Mouse (Mus musculus): ENCODE measurements around the gene Rufy3. TPM values are rescaled to one million over a fixed set of nuclear protein-coding genes. Genes with fewer than 3 reads are reported as not detected.

Rufy3 gene
- polyA plus RNA-seq, 1 experiment from 2014 or later: 18.8 TPM

DNA sequence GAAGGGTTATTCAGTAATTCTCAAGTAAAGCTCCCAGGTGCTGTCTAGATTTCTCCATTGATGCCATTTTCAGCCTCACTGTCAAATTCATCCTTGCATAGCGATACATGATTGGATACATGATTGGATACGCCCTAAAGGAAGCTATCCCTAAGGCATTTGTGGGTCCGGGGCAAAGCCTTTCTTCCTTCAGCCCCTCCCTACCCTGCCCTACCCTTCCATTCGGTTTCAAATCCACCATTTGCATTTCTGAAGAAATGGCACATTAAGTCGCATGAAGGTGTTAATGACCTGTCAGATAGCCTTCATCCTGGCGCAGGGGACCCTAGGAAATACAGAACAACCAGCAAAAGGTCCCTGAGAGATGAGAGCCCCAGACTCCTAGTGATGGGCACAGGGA is 120.5 kb downstream of the Rufy3 start:
- H3K4me2 ChIP-seq (ENCODE audit: low read length): no peak overlapping the region
- 6% methylated on average over 6 of the region's 6 CpGs for WGBS
- TF ChIP-seq CTCF (IDR thresholded peaks at IDR 0.05; ENCODE audit: low read depth): no peak
- no peak overlapping the region for H3K4me3 ChIP-seq (replicated peaks; ENCODE audit: low read depth, low read length)
- H3K9me3 ChIP-seq (replicated peaks; ENCODE audit: low read length): no peaks in the 10 kb centered on the region
- H3K9ac ChIP-seq (ENCODE audit: low read depth, low read length): no peak overlapping the region
- no peaks in the 10 kb centered on the region for H3K4me1 ChIP-seq (replicated peaks; ENCODE audit: insufficient read depth, low read length)
- H3K27ac ChIP-seq: no peak overlapping the region
- DNase-seq (ENCODE audit: low spot score) (no peak), ATAC-seq (replicated peaks; ENCODE audit: low FRiP score, low read depth) (no peak)
- H3K36me3 ChIP-seq (ENCODE audit: insufficient read depth, low read length): no peaks in the 10 kb centered on the region
- H3K27me3 ChIP-seq (ENCODE audit: insufficient read depth, low read length): peaks cover 9% of the 10 kb centered on the region; the same call in 1 of the 2 replicates

- Histone ChIP-seq H3K4me3 (replicated peaks; ENCODE audit: low read depth, low read length) (no peak overlapping the region), H3K4me1 (replicated peaks; ENCODE audit: insufficient read depth, low read length) (no peaks in the 10 kb centered on the region), H3K4me2 (ENCODE audit: low read length) (no peak overlapping the region), H3K27ac (no peak overlapping the region), H3K9me3 (replicated peaks; ENCODE audit: low read length) (no peaks in the 10 kb centered on the region), H3K36me3 (ENCODE audit: insufficient read depth, low read length) (no peaks in the 10 kb centered on the region), H3K9ac (ENCODE audit: low read depth, low read length) (no peak overlapping the region), H3K27me3 (ENCODE audit: insufficient read depth, low read length) (peaks cover 9% of the 10 kb centered on the region; the same call in 1 of the 2 replicates)
- ATAC-seq (replicated peaks; ENCODE audit: low FRiP score, low read depth) (no peak), DNase-seq (ENCODE audit: low spot score) (no peak)
- TF ChIP-seq CTCF (IDR thresholded peaks at IDR 0.05; ENCODE audit: low read depth): no peak
- WGBS: 54% methylated on average over 6 of the region's 6 CpGs
Observed at GRCm38 (mm10) chr5:88685745-88686299, 121.0 kb downstream of the Rufy3 start.

- no peak for ATAC-seq (replicated peaks; ENCODE audit: low FRiP score, low read depth)
- H3K9ac ChIP-seq (ENCODE audit: low read depth, low read length): no peak overlapping the region
- no peak for DNase-seq (ENCODE audit: low spot score)
- WGBS: 80% methylated on average over 8 of the region's 8 CpGs
- no peak overlapping the region for H3K27ac ChIP-seq
- peaks cover 9% of the 10 kb centered on the region; the same call in 1 of the 2 replicates for H3K27me3 ChIP-seq (ENCODE audit: insufficient read depth, low read length)
- no peaks in the 10 kb centered on the region for H3K4me1 ChIP-seq (replicated peaks; ENCODE audit: insufficient read depth, low read length)
- TF ChIP-seq CTCF (IDR thresholded peaks at IDR 0.05; ENCODE audit: low read depth): no peak
- no peaks in the 10 kb centered on the region for H3K9me3 ChIP-seq (replicated peaks; ENCODE audit: low read length)
- H3K4me3 ChIP-seq (replicated peaks; ENCODE audit: low read depth, low read length): no peak overlapping the region
- H3K36me3 ChIP-seq (ENCODE audit: insufficient read depth, low read length): no peaks in the 10 kb centered on the region
- no peak overlapping the region for H3K4me2 ChIP-seq (ENCODE audit: low read length)
Observed at GRCm38 (mm10) chr5:88687996-88688406, 123.2 kb downstream of the Rufy3 start.

- Histone ChIP-seq H3K4me1 (replicated peaks; ENCODE audit: insufficient read depth, low read length) (no peaks in the 10 kb centered on the region), H3K27me3 (ENCODE audit: insufficient read depth, low read length) (peaks cover 9% of the 10 kb centered on the region; the same call in 1 of the 2 replicates)
- DNase-seq (ENCODE audit: low spot score): peak; percentile 10
Observed at GRCm38 (mm10) chr5:88688583-88689187, 123.8 kb downstream of the Rufy3 start.

GRCm38 (mm10) chr5:88689279-88689938 is 124.6 kb downstream of the Rufy3 start:
- Histone ChIP-seq H3K27me3 (ENCODE audit: insufficient read depth, low read length) (peaks cover 9% of the 10 kb centered on the region; the same call in 1 of the 2 replicates), H3K36me3 (ENCODE audit: insufficient read depth, low read length) (no peaks in the 10 kb centered on the region), H3K9ac (ENCODE audit: low read depth, low read length) (no peak overlapping the region), H3K9me3 (replicated peaks; ENCODE audit: low read length) (no peaks in the 10 kb centered on the region), H3K4me3 (replicated peaks; ENCODE audit: low read depth, low read length) (no peak overlapping the region), H3K27ac (no peak overlapping the region), H3K4me1 (replicated peaks; ENCODE audit: insufficient read depth, low read length) (no peaks in the 10 kb centered on the region), H3K4me2 (ENCODE audit: low read length) (no peak overlapping the region)
- peak; percentile 81 for TF ChIP-seq CTCF (IDR thresholded peaks at IDR 0.05; ENCODE audit: low read depth)
- peak; percentile 91 for DNase-seq (ENCODE audit: low spot score)
- WGBS: 75% methylated on average over 3 of the region's 3 CpGs
- ATAC-seq (replicated peaks; ENCODE audit: low FRiP score, low read depth): no peak

More at GRCm38 (mm10) chr5:88688583-88689187, 123.8 kb downstream of the Rufy3 start:
- Histone ChIP-seq H3K9me3 (replicated peaks; ENCODE audit: low read length) (no peaks in the 10 kb centered on the region), H3K27ac (no peak overlapping the region), H3K36me3 (ENCODE audit: insufficient read depth, low read length) (no peaks in the 10 kb centered on the region), H3K9ac (ENCODE audit: low read depth, low read length) (no peak overlapping the region), H3K4me2 (ENCODE audit: low read length) (no peak overlapping the region), H3K4me3 (replicated peaks; ENCODE audit: low read depth, low read length) (no peak overlapping the region)
- TF ChIP-seq CTCF (IDR thresholded peaks at IDR 0.05; ENCODE audit: low read depth): no peak
- 0 out of 2 replicates have a peak, but pooled peaks have one; percentile 33 for ATAC-seq (replicated peaks; ENCODE audit: low FRiP score, low read depth)
- WGBS: 70% methylated on average over 15 of the region's 15 CpGs

- no peaks in the 10 kb centered on the region for H3K36me3 ChIP-seq (ENCODE audit: insufficient read depth, low read length)
- H3K27me3 ChIP-seq (ENCODE audit: insufficient read depth, low read length): 0 out of 2 replicates have a peak, but pooled peaks cover under 1% of the 10 kb centered on the region
- TF ChIP-seq CTCF (IDR thresholded peaks at IDR 0.05; ENCODE audit: low read depth): no peak
- no peaks in the 10 kb centered on the region for H3K9me3 ChIP-seq (replicated peaks; ENCODE audit: low read length)
- H3K27ac ChIP-seq: no peak overlapping the region
- no peak overlapping the region for H3K4me2 ChIP-seq (ENCODE audit: low read length)
- H3K4me1 ChIP-seq (replicated peaks; ENCODE audit: insufficient read depth, low read length): no peaks in the 10 kb centered on the region
- H3K4me3 ChIP-seq (replicated peaks; ENCODE audit: low read depth, low read length): no peak overlapping the region
- no peak overlapping the region for H3K9ac ChIP-seq (ENCODE audit: low read depth, low read length)
- WGBS: 47% methylated on average over 10 of the region's 10 CpGs
- DNase-seq (ENCODE audit: low spot score) (no peak), ATAC-seq (replicated peaks; ENCODE audit: low FRiP score, low read depth) (no peak)
Observed at GRCm38 (mm10) chr5:88690681-88691505, 126.1 kb downstream of the Rufy3 start.
